Mouse (Mus musculus) left cerebral cortex, postnatal 25 days (tissue): ENCODE data around the gene Gucy2d. TPM values are rescaled to one million over a fixed set of nuclear protein-coding genes. Genes with fewer than 3 reads are reported as not detected.

Experiments used
- DNase-seq, 2 experiments: peaks; one replicate each; pipeline ENCODE4 v3.0.0; 2022; ENCODE audit warnings: low spot score in 2 of 2, mixed read lengths in 1 of 2
- intact Hi-C: fragments of 180-260 bp; cut with DNase I; formaldehyde crosslinking; loops from one replicate; pipeline ENCODE4 v1.15.1; 2025
- total RNA-seq, 2 experiments: library from RNA; stranded (reverse); gene quantifications; 2 replicates each; pipeline ENCODE4 v1.2.3; 2021

Gucy2d gene
- total RNA-seq = not detected

DNA sequence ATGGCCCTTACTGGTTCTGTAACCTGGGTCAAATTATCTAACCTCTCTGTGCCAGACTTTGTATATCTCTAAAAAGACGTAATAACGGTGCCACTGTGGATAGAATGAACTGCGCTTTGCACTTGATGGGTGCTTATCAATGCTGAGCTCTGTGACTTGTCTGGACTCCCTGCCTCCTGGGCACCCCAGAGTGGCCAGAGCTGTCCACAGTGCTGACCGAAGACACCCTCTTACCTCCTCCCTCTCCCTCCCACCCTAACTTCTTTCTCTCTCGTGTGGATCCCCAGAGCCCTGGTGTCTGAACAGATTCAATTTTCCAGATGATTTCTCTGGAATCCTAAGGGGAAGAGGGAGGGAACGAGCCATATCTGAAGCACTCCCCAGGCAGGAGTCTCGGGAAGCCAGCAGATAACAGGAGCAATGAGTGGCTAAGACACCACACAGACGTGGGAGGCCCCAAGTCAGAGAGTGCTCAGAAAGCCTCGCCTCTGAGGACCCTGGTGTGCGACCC lies at the start of gene Gucy2d:
Gene Gucy2d, plus strand, starts transcription at position 461 of the 511 bp plus-strand sequence.
- intact Hi-C loops = no loop called here
- no peak for DNase-seq

- no peak for DNase-seq
- intact Hi-C loops = no loop called here
These were observed 49.7 kb upstream of the Gucy2d start for GRCm38 (mm10) chr7:98390486-98390885.

- intact Hi-C loops = no loop called here
- DNase-seq = peak in 1 of 2 experiments; percentile 34
These were observed 48.8 kb upstream of the Gucy2d start for GRCm38 (mm10) chr7:98391351-98391936.

- intact Hi-C loops = no loop called here
- no peak for DNase-seq
These were observed 47.6 kb upstream of the Gucy2d start for GRCm38 (mm10) chr7:98392466-98393201.

DNA sequence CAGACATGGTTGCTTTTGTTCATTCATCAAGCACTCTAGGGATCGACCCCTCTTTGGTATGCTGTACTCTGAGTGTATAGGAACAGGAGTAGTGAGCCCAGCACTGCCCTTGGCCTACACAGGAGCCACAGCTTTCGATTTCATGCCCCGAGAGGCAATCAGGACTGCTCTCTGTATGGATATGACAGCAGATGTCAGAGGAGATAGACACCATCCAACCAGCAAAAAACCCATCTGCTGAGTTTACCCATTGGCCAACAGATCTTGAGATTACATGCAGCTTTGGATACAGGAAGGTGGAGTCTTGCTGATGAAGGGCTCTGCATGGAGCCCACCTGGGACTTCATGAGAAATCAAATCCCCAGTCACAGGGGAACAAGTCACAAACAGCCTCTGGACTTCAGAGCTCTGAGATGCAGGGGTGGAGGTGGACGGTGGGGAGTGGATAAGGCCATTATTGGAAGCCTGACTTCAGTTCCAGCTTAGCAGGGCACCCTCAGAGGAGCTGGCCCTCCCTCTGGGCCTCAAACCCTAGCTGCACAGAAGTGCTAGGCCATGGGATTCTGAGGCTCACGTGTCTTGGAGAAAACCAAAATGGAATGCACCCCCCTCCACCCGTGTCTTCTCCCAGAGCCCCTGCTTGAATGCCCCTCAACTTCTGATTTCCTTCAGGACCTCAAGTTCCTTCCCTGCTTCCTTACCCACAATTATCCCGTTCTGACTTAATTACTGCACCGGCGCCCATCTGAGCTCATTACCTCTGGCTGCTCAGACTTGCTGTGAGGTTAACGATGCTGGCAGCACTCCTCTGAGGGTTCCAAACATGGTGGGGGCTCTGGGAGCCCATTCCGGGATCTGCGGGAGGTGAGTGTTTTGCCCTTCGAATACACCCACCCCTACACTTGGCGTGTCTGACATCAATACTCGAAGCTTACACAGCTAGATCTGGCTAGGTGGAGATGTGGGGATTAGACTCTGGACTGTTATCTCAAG lies 37.3 kb upstream of the Gucy2d start:
- no peak for DNase-seq
- intact Hi-C loops = no loop called here

GRCm38 (mm10) chr7:98403996-98404395 lies 36.2 kb upstream of the Gucy2d start:
- intact Hi-C loops = no loop called here
- DNase-seq = no peak

DNA sequence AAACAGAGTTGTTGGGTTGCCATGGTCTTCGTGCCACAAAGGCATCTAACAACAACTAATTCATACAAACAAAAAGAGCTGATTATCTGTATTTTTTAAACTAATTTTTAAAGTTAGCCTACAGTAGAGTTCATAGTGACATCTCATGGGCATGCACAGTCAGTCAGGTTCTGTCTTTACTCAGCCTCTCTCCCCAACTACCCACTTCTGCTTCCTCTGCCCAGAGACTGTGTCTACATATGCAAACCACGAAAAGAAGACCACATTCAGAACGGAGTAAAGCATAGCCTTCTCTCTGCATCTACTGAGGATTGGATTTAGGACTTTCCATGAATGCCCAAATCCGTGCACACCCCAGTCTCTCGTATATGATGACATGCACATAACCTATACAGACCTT lies 32.6 kb upstream of the Gucy2d start:
- DNase-seq = no peak
- intact Hi-C loops = no loop called here

DNA sequence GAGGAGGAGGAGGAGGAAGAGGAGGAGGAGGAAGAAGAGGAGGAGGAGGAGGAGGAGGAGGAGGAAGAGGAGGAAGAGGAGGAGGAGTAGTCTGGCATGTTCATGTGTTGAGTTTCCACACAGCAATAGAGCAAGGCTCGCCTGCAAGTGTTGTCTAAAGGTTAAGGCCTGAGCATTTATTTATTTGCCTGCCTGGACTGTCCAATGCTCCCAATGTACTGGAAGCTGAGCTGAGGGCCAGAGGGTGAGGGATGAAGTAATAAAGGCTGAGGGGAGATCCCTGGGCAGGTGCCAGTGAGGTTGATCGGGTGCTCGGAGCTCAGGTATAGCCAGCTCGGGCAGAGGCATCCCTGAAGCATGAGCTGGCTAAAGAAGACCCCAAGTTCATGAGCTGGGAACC lies 27.1 kb upstream of the Gucy2d start:
- DNase-seq = no peak
- intact Hi-C loops = no loop called here

GRCm38 (mm10) chr7:98415550-98415949 lies 24.7 kb upstream of the Gucy2d start:
- intact Hi-C loops = no loop called here

GRCm38 (mm10) chr7:98416020-98416419 lies 24.2 kb upstream of the Gucy2d start:
- intact Hi-C loops = no loop called here
- DNase-seq = no peak

More at GRCm38 (mm10) chr7:98415550-98415949, 24.7 kb upstream of the Gucy2d start:
- no peak for DNase-seq

DNA sequence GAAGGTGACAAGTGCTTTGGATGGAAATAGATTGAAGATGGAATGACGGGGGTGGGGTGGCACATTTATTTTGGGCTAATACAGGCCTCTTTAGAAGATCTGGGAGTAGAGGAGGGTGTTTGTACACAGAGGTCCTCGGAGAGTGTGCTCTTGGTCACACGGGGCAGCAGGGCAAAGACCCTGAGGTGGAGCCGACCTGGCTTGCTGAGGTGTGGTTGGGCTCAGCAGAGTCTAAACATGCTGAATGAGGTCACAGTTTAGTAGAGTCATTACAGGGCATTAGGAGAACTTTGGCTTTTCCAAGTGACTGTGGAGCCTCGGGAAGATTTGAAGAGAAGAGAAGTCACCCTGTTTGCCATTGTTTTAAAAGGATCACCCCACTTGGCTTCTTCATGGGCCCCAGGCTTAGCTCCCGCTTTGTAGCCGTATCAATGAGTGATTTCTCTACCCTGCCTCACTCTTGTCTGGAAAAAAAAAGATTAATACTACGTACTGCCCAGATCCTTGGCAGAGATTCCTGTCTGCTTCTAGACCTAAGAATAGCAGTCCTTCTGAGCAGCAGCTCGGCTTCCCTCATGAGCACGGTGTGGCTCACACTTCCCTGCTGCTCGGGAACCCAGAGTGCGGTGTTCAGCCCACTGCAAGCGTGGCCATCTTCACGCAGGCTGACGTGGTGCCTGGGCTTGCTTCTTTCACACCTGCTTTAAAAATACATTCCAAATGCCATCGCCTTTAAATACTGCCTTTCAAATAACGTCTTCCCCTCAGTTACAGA lies 22.0 kb upstream of the Gucy2d start:
- intact Hi-C loops = loop anchor here (2.0 kb wide), 1 partner anchor 47 kb away; no protein-coding TSS in a partner anchor
- peak; percentile 69 to 90 for DNase-seq

DNA sequence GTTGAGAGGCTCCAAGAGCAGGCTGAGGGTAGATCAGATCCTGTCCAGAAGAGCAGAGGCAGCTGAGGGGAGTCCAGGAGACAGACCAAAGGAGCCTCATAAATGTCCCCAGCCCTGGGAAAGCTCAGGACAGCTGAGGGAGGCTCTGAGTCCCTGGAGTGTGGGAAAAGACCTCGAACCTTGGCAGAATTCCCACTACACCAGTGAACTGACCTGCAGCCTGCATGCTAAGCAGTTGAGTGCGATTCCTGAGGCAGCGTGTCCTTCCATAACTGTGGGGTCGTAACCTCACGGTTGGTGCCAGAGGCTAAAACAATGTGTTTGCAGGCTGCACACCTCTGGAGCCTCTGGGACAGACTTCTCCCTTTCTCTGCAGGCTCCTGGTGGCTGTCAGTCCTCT lies 20.9 kb upstream of the Gucy2d start:
- intact Hi-C loops = loop anchor here (2.0 kb wide), 1 partner anchor 49 kb away; no protein-coding TSS in a partner anchor

GRCm38 (mm10) chr7:98423546-98423945 lies 16.7 kb upstream of the Gucy2d start:
- DNase-seq = no peak
- intact Hi-C loops = no loop called here

More for the DNA sequence above, 20.9 kb upstream of the Gucy2d start:
- peak in 1 of 2 experiments; percentile 8 for DNase-seq

- intact Hi-C loops = no loop called here
- DNase-seq = no peak
These were observed 15.8 kb upstream of the Gucy2d start for GRCm38 (mm10) chr7:98424396-98424795.

GRCm38 (mm10) chr7:98425551-98425950 lies 14.7 kb upstream of the Gucy2d start:
- intact Hi-C loops = no loop called here
- DNase-seq = no peak

DNA sequence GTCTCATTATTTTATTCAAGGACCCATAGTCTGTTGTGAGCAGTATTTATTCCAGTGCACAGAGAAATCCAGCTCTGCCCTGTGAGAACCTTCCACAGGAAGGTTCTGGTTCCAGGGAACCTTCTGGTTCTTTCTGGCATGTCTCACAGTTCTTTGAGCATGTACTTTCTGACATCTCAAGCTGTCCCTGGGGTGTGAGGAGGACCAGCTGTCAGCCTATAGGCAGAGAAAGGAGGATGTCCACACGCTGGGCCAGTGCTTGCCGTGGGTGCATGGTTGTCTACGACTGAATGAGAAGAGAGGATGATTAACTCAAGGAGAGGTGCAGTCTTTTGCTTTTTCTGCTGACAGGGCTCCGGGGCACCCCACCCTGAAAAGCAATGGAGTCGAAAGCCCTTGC lies 13.6 kb upstream of the Gucy2d start:
- DNase-seq = peak in 1 of 2 experiments; percentile 17
- intact Hi-C loops = no loop called here

GRCm38 (mm10) chr7:98427115-98427835 lies 12.9 kb upstream of the Gucy2d start:
- DNase-seq = peak in 1 of 2 experiments; percentile 5
- intact Hi-C loops = no loop called here

DNA sequence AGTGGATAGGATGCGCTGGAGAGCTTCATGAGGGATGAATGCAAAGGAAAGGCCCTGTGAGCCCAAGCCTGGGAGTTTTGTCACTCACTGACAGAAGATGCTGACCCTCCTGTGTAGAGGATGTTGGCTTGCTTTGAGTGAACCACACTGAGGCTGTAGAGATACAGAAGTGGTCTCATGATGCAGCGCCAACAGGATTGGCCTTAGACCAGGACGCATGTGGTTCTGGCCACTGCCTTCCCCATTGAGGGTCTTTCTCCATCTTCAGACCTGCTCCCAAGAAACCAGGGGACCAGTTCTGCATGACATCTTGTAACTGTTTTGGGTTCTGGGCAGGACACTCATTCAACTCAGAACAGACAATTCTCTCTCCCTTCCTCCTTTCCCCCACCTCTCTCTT lies 10.6 kb upstream of the Gucy2d start:
- intact Hi-C loops = no loop called here

More for the DNA sequence above, 10.6 kb upstream of the Gucy2d start:
- DNase-seq = no peak
